Mouse (Mus musculus) adrenal gland, postnatal 0 days (tissue): Measurements from ENCODE around the gene Eefsec. TPM values are rescaled to one million over a fixed set of nuclear protein-coding genes. Genes with fewer than 3 reads are reported as not detected.

Experiments used
- polyA plus RNA-seq: library from polyadenylated mRNA; unstranded; fragments of >200 nt; fragmentation: Nextera tagmentation; extraction: Ambion mirVana; gene quantifications from 2 replicates; pipeline ENCODE4 v1.2.1, GENCODE M21; 2015

Eefsec gene
- polyA plus RNA-seq, result 23.0 and 23.8 TPM in 2 replicates

DNA sequence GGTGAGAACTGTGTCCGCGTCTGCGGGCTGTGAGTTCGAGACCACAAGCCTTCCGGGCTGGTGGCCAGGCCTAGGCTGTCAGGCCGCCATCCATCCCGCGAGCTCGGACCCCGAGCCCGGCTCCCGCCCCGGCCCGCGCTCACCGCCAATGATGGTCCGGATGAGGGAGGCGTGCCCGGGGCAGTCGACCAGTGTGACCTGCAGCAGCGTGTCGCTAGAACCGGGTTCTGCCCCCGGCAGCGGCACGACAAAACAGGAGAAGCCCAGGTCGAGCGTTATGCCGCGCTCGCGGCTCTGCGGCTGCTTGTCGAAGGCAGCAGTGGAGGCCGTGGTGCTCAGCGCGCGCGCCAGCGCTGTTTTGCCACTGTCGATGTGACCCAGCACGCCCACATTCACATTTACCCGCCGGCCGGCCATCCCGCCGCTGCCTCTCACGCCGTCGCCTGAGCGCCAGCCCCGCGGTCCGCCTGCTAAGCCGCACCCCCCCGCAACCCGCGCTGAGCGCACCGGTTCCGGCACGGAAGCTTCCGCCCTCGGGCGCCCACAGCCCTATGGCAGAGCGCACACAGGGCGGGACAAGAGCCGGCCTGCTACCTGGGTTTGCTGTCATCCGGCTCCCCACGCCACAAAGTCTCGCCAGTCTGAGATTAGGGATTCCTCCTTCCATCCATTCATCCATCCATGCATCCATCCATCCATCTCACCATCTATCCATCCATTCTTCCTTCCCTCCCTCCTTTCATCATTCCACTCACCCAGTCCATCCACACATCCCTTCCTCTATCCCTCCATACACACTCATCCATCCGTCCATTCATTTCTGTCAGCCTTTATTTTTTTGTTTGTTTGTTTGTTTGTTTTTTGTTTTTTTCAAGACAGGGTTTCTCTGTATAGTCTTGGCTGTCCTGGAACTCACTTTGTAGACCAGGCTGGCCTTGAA lies at the start of gene Eefsec:
Gene Eefsec, minus strand, starts transcription at position 477 of the 940 bp plus-strand sequence.

DNA sequence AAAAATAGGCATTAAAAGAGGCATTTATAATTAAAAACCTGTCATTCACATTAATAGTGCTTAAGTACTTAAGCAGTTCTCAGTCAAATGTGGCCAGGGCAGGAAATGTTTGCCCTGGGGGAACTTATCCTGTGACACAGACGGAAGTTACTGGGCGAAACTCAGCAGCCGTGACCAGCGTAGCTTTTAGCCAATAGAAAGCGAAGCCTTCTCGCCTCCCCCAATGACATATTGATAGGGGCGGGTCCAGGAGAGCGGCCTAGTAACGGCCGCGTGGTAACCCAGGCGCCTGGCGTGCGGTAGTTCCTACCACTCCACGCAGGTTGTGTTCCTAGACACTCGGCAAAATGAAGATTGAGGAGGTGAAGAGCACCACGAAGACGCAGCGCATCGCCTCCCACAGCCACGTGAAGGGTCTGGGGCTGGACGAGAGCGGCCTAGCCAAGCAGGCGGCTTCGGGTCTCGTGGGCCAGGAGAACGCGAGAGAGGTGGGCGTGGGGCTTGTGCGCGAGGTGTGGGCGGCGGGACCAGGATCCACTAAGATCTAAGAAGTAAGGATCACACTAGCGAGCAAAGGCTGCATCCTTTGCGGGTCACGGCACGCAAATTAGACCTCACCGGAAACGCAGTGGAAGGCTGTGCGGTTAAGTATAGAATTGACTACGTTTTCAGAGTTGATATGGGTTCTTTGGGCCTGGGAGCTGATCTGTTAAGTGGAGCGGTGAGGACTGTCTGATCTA lies 19.0 kb upstream of the Eefsec start, which contains the start of gene Ruvbl1:
Gene Ruvbl1, plus strand, starts transcription at position 229 of the 740 bp plus-strand sequence.

DNA sequence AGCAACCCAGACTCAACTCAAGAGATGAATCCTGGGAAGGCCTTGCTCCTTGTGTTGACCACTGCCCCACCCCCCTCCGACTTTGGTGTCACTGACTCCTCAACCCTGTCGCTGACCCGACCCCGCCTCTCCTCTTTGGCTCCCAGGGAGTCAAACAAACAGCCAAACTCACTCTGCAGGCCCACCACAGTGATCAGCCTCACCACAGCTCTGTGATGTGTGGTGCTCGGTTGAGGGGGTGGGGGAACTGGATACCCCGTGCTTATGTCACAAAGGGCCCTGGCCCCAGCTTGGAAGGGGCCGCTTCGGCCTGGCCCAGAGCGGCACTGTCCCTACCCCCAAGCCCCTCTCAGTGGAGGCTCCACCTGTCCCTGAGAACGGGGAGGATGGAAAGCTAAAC lies 224.4 kb downstream of the Eefsec start, which contains the start of gene Dnajb8:
Gene Dnajb8, plus strand, starts transcription at position 301 of the 400 bp plus-strand sequence.

Other genes starting within 250 kb of the Eefsec start
- gene Dnajb8, start 224.3 kb downstream of the Eefsec start, polyA plus RNA-seq, result not detected in 2 replicates
- 41.5 and 53.6 TPM in 2 replicates for gene Ruvbl1, start 18.9 kb upstream of the Eefsec start, polyA plus RNA-seq
- 98.1 and 136 TPM in 2 replicates for gene Sec61a1, start 72.4 kb upstream of the Eefsec start, polyA plus RNA-seq
- gene Kbtbd12, start 191.4 kb upstream of the Eefsec start, polyA plus RNA-seq, result 0.08 and 0.91 TPM in 2 replicates